Comparison of ENCODE assay signal across 8 mouse cellular contexts in genomic region chr14:120910320-120910719, GRCm38 (mm10). TPM values are rescaled to one million over a fixed set of nuclear protein-coding genes. Genes with fewer than 3 reads are reported as not detected.
DNase-seq lines count a peak whose midpoint lies in the region; ATAC-seq and TF ChIP-seq lines count a peak whose summit lies in the region.

No protein-coding gene starts in this region.

- WGBS in kidney, embryonic 15.5 days = under 1% methylated on average over 18 of the region's 18 CpGs
- 0% methylated on average over 18 of the region's 18 CpGs for WGBS in forebrain, embryonic 15.5 days
- under 1% methylated on average over 18 of the region's 18 CpGs for WGBS in intestine, postnatal 0 days
- under 1% methylated on average over 18 of the region's 18 CpGs for WGBS in midbrain, embryonic 12.5 days

- no peak for TF ChIP-seq CTCF in intestine, postnatal 0 days (IDR thresholded peaks at IDR 0.05; ENCODE audit: low read depth)

- H3K9ac ChIP-seq in kidney, embryonic 15.5 days = peak overlapping the region; percentile 77
- H3K9ac ChIP-seq in forebrain, embryonic 15.5 days (replicated peaks) = peak overlapping the region; percentile 82
- H3K9ac ChIP-seq in intestine, postnatal 0 days (ENCODE audit: low read depth, low read length) = peak overlapping the region; percentile 75
- H3K9ac ChIP-seq in midbrain, embryonic 12.5 days (replicated peaks) = peak overlapping the region; percentile 83

- H3K4me1 ChIP-seq in kidney, embryonic 15.5 days = peaks cover 26% of the 10 kb centered on the region
- peaks cover 16% of the 10 kb centered on the region for H3K4me1 ChIP-seq in forebrain, embryonic 15.5 days
- peaks cover 5% of the 10 kb centered on the region; the same call in 1 of the 2 replicates for H3K4me1 ChIP-seq in intestine, postnatal 0 days (replicated peaks; ENCODE audit: control insufficient read depth, insufficient read depth, low read length)
- peaks cover 17% of the 10 kb centered on the region for H3K4me1 ChIP-seq in midbrain, embryonic 12.5 days

- DNase-seq in kidney, adult 11 months = no peak
- DNase-seq in adrenal gland, adult 8-10 months = peak; percentile 66
- no peak for DNase-seq in retina, postnatal 1 day

- no peaks in the 10 kb centered on the region for H3K9me3 ChIP-seq in kidney, embryonic 15.5 days (replicated peaks)
- H3K9me3 ChIP-seq in forebrain, embryonic 15.5 days = no peaks in the 10 kb centered on the region
- no peaks in the 10 kb centered on the region for H3K9me3 ChIP-seq in intestine, postnatal 0 days (ENCODE audit: control insufficient read depth)
- no peaks in the 10 kb centered on the region for H3K9me3 ChIP-seq in midbrain, embryonic 12.5 days

- H3K27me3 ChIP-seq in kidney, embryonic 15.5 days = no peaks in the 10 kb centered on the region
- no peaks in the 10 kb centered on the region for H3K27me3 ChIP-seq in forebrain, embryonic 15.5 days
- no peaks in the 10 kb centered on the region for H3K27me3 ChIP-seq in intestine, postnatal 0 days (replicated peaks; ENCODE audit: control insufficient read depth, insufficient read depth, low read length)
- H3K27me3 ChIP-seq in midbrain, embryonic 12.5 days = no peaks in the 10 kb centered on the region

- peak; percentile 82 for ATAC-seq in kidney, embryonic 15.5 days (replicated peaks; ENCODE audit: low FRiP score)
- peak; percentile 61 for ATAC-seq in CD4-positive, CD25-positive, alpha-beta regulatory T cell, adult 4 months
- peak; percentile 89 for ATAC-seq in forebrain, embryonic 15.5 days (replicated peaks)
- peak; percentile 58 for ATAC-seq in intestine, postnatal 0 days
- peak; percentile 82 for ATAC-seq in midbrain, embryonic 12.5 days (ENCODE audit: low FRiP score, low read depth)

- peak overlapping the region; percentile 82 for H3K27ac ChIP-seq in kidney, embryonic 15.5 days
- H3K27ac ChIP-seq in forebrain, embryonic 15.5 days (replicated peaks) = peak overlapping the region; percentile 91
- peak overlapping the region; percentile 50; the same call in 1 of the 2 replicates for H3K27ac ChIP-seq in intestine, postnatal 0 days (ENCODE audit: low read depth, low read length)
- peak overlapping the region; percentile 82 for H3K27ac ChIP-seq in midbrain, embryonic 12.5 days (replicated peaks)

- H3K4me2 ChIP-seq in kidney, embryonic 15.5 days = peak overlapping the region; percentile 94
- peak overlapping the region; percentile 84 for H3K4me2 ChIP-seq in forebrain, embryonic 15.5 days (replicated peaks)
- peak overlapping the region; percentile 94 for H3K4me2 ChIP-seq in intestine, postnatal 0 days (replicated peaks; ENCODE audit: low read depth)
- H3K4me2 ChIP-seq in midbrain, embryonic 12.5 days (replicated peaks) = peak overlapping the region; percentile 73

- H3K36me3 ChIP-seq in kidney, embryonic 15.5 days = no peaks in the 10 kb centered on the region
- H3K36me3 ChIP-seq in forebrain, embryonic 15.5 days = no peaks in the 10 kb centered on the region
- H3K36me3 ChIP-seq in intestine, postnatal 0 days (ENCODE audit: control insufficient read depth, insufficient read depth) = no peaks in the 10 kb centered on the region
- no peaks in the 10 kb centered on the region for H3K36me3 ChIP-seq in midbrain, embryonic 12.5 days

- H3K4me3 ChIP-seq in kidney, embryonic 15.5 days (replicated peaks) = peak overlapping the region; percentile 74
- H3K4me3 ChIP-seq in forebrain, embryonic 15.5 days = peak overlapping the region; percentile 96
- peak overlapping the region; percentile 87 for H3K4me3 ChIP-seq in intestine, postnatal 0 days (ENCODE audit: low read depth, low read length)
- peak overlapping the region; percentile 85 for H3K4me3 ChIP-seq in midbrain, embryonic 12.5 days

RNA-seq across cellular contexts. Expression of gene Ipo5, which starts 0.7 kb away (rescaled TPM):
- 99.2 and 102 TPM in 2 replicates for polyA plus RNA-seq in kidney, embryonic 15.5 days (2015; fragmentation: Nextera tagmentation; extraction: Ambion mirVana)
- 10 to 100 TPM; 39.4 to 50.7 TPM for polyA plus RNA-seq in CD4-positive, CD25-positive, alpha-beta regulatory T cell, adult 4 months (2017; shearing (Covaris generic))
- total RNA-seq in adrenal gland, adult 8-10 months (2022) = 10 to 100 TPM; 73.4 to 85.3 (median 75.3) TPM
- 82.3 and 84.0 TPM in 2 replicates for polyA plus RNA-seq in forebrain, embryonic 15.5 days (2015; fragmentation: Nextera tagmentation; extraction: Ambion mirVana)
- polyA plus RNA-seq in intestine, postnatal 0 days (2015; fragmentation: Nextera tagmentation; extraction: Ambion mirVana) = 21.2 and 21.9 TPM in 2 replicates
- polyA plus RNA-seq in midbrain, embryonic 12.5 days (2016; fragmentation: Nextera tagmentation; extraction: Ambion mirVana) = 112 and 113 TPM in 2 replicates
